Mouse (Mus musculus) heart, embryonic 15.5 days (tissue): ENCODE results near the gene Btbd16. TPM values are rescaled to one million over a fixed set of nuclear protein-coding genes. Genes with fewer than 3 reads are reported as not detected.

Experiments used
- ATAC-seq: fragments of 200-750 bp; cut with Nextera tagmentation; replicated peaks from 2 replicates; pipeline ENCODE4 v1.8.0; 2017; ENCODE audit warnings: low read depth, moderate TSS enrichment; ENCODE audit not compliant: insufficient number of reproducible peaks, insufficient read depth, low FRiP score
- H3K27ac ChIP-seq: fragments of 300-500 bp; sonication (generic); 2 replicates; pipeline ENCODE4 v1.5.1; 2015; ENCODE audit warnings: mild to moderate bottlenecking, inconsistent platforms
- H3K27me3 ChIP-seq: fragments of 300-500 bp; sonication (generic); 2 replicates; pipeline ENCODE4 v1.6.1; 2015; ENCODE audit warnings: inconsistent platforms
- H3K36me3 ChIP-seq: fragments of 300-500 bp; sonication (generic); 2 replicates; pipeline ENCODE4 v1.6.1; 2015; ENCODE audit warnings: mild to moderate bottlenecking, inconsistent platforms
- H3K4me1 ChIP-seq: fragments of 300-500 bp; sonication (generic); replicated peaks from 2 replicates; pipeline ENCODE4 v1.6.1; 2015; ENCODE audit warnings: inconsistent platforms
- H3K4me2 ChIP-seq: fragments of 300-500 bp; sonication (generic); 2 replicates; pipeline ENCODE4 v1.6.1; 2015; ENCODE audit warnings: inconsistent platforms, mild to moderate bottlenecking, moderate library complexity
- H3K4me3 ChIP-seq: fragments of 300-500 bp; sonication (generic); 2 replicates; pipeline ENCODE4 v1.5.1; 2015; ENCODE audit warnings: mild to moderate bottlenecking, inconsistent platforms
- H3K9ac ChIP-seq: fragments of 300-500 bp; sonication (generic); 2 replicates; pipeline ENCODE4 v1.6.1; 2015; ENCODE audit warnings: mild to moderate bottlenecking, inconsistent platforms
- H3K9me3 ChIP-seq: fragments of 300-500 bp; sonication (generic); replicated peaks from 2 replicates; pipeline ENCODE4 v1.6.1; 2016; ENCODE audit warnings: inconsistent platforms
- WGBS: fragments of 180-500 bp; shearing (Covaris S2); methylation state at CpG from one replicate; pipeline ENCODE4 v1.1.7; 2015; ENCODE audit warnings: mixed read lengths; 5-methylcytosine and 5-hydroxymethylcytosine counted together
- polyA plus RNA-seq: library from polyadenylated mRNA; unstranded; fragments of >200 nt; fragmentation: Nextera tagmentation; extraction: Ambion mirVana; gene quantifications from 2 replicates; pipeline ENCODE4 v1.2.1, GENCODE M21; 2015

Btbd16 gene
- polyA plus RNA-seq, 1 experiment from 2014 or later: 0.09 TPM

GRCm38 (mm10) chr7:130838658-130839025 lies 64.8 kb downstream of the Btbd16 start:
- Histone ChIP-seq H3K27me3 (peaks cover 2% of the 10 kb centered on the region; the same call in 1 of the 2 replicates), H3K27ac (no peak overlapping the region), H3K9me3 (no peaks in the 10 kb centered on the region), H3K4me3 (no peak overlapping the region), H3K9ac (no peak overlapping the region), H3K36me3 (no peaks in the 10 kb centered on the region), H3K4me2 (no peak overlapping the region), H3K4me1 (peaks cover 31% of the 10 kb centered on the region)
- ATAC-seq: no peak
- 61% methylated on average over 3 of the region's 3 CpGs for WGBS

GRCm38 (mm10) chr7:130839380-130840100 lies 65.7 kb downstream of the Btbd16 start:
- H3K9me3 ChIP-seq: no peaks in the 10 kb centered on the region
- H3K9ac ChIP-seq: no peak overlapping the region
- peaks cover 27% of the 10 kb centered on the region for H3K4me1 ChIP-seq
- no peaks in the 10 kb centered on the region for H3K36me3 ChIP-seq
- 89% methylated on average over 12 of the region's 12 CpGs for WGBS
- no peak overlapping the region for H3K4me2 ChIP-seq
- no peak overlapping the region for H3K27ac ChIP-seq
- no peaks in the 10 kb centered on the region for H3K27me3 ChIP-seq
- ATAC-seq: no peak
- H3K4me3 ChIP-seq: no peak overlapping the region

- Histone ChIP-seq H3K36me3 (no peaks in the 10 kb centered on the region), H3K9me3 (no peaks in the 10 kb centered on the region), H3K4me1 (0 out of 2 replicates have a peak, but pooled peaks cover 3% of the 10 kb centered on the region), H3K9ac (no peak overlapping the region), H3K27me3 (no peaks in the 10 kb centered on the region), H3K4me2 (no peak overlapping the region), H3K27ac (no peak overlapping the region), H3K4me3 (no peak overlapping the region)
- no peak for ATAC-seq
- 79% methylated on average over 17 of the region's 17 CpGs for WGBS
Measured at GRCm38 (mm10) chr7:130847164-130847718, 73.4 kb downstream of the Btbd16 start.

- H3K4me2 ChIP-seq: no peak overlapping the region
- H3K27ac ChIP-seq: no peak overlapping the region
- ATAC-seq: no peak
Measured at GRCm38 (mm10) chr7:130854684-130855292, 80.9 kb downstream of the Btbd16 start.

GRCm38 (mm10) chr7:130855681-130856080 lies 81.8 kb downstream of the Btbd16 start:
- Histone ChIP-seq H3K4me1 (peaks cover 14% of the 10 kb centered on the region), H3K9ac (no peak overlapping the region), H3K36me3 (no peaks in the 10 kb centered on the region), H3K27me3 (no peaks in the 10 kb centered on the region), H3K4me3 (no peak overlapping the region), H3K9me3 (no peaks in the 10 kb centered on the region), H3K27ac (no peak overlapping the region), H3K4me2 (no peak overlapping the region)
- 52% methylated on average over 3 of the region's 3 CpGs for WGBS
- no peak for ATAC-seq

More at GRCm38 (mm10) chr7:130854684-130855292, 80.9 kb downstream of the Btbd16 start:
- Histone ChIP-seq H3K9me3 (no peaks in the 10 kb centered on the region), H3K4me3 (no peak overlapping the region), H3K27me3 (no peaks in the 10 kb centered on the region), H3K4me1 (peaks cover 9% of the 10 kb centered on the region), H3K36me3 (no peaks in the 10 kb centered on the region), H3K9ac (no peak overlapping the region)
- WGBS: 81% methylated on average over 4 of the region's 4 CpGs

- no peak for ATAC-seq
- H3K9ac ChIP-seq: no peak overlapping the region
- H3K36me3 ChIP-seq: no peaks in the 10 kb centered on the region
- peaks cover 14% of the 10 kb centered on the region for H3K4me1 ChIP-seq
- no peaks in the 10 kb centered on the region for H3K9me3 ChIP-seq
- no peak overlapping the region for H3K27ac ChIP-seq
- H3K27me3 ChIP-seq: no peaks in the 10 kb centered on the region
- no peak overlapping the region for H3K4me2 ChIP-seq
- H3K4me3 ChIP-seq: no peak overlapping the region
- WGBS: 58% methylated on average over 6 of the region's 6 CpGs
Measured at GRCm38 (mm10) chr7:130857973-130858372, 84.1 kb downstream of the Btbd16 start.

GRCm38 (mm10) chr7:130859926-130860325 lies 86.1 kb downstream of the Btbd16 start:
- Histone ChIP-seq H3K9ac (no peak overlapping the region), H3K9me3 (no peaks in the 10 kb centered on the region), H3K27me3 (no peaks in the 10 kb centered on the region), H3K27ac (no peak overlapping the region), H3K4me2 (no peak overlapping the region), H3K4me3 (no peak overlapping the region), H3K36me3 (no peaks in the 10 kb centered on the region), H3K4me1 (peaks cover 22% of the 10 kb centered on the region)
- WGBS: 57% methylated on average over 4 of the region's 5 CpGs
- no peak for ATAC-seq

GRCm38 (mm10) chr7:130860721-130861142 lies 86.9 kb downstream of the Btbd16 start:
- 41% methylated on average over 11 of the region's 11 CpGs for WGBS
- H3K27ac ChIP-seq: no peak overlapping the region

GRCm38 (mm10) chr7:130862501-130862900 lies 88.6 kb downstream of the Btbd16 start:
- Histone ChIP-seq H3K4me3 (no peak overlapping the region), H3K9ac (no peak overlapping the region), H3K9me3 (no peaks in the 10 kb centered on the region), H3K27ac (no peak overlapping the region), H3K4me1 (peaks cover 31% of the 10 kb centered on the region), H3K36me3 (no peaks in the 10 kb centered on the region), H3K27me3 (no peaks in the 10 kb centered on the region), H3K4me2 (no peak overlapping the region)
- no peak for ATAC-seq
- 58% methylated on average over 1 of the region's 1 CpGs for WGBS

More at GRCm38 (mm10) chr7:130860721-130861142, 86.9 kb downstream of the Btbd16 start:
- H3K27me3 ChIP-seq: no peaks in the 10 kb centered on the region
- H3K4me1 ChIP-seq: peaks cover 27% of the 10 kb centered on the region
- no peak overlapping the region for H3K4me3 ChIP-seq
- no peak overlapping the region for H3K9ac ChIP-seq
- no peaks in the 10 kb centered on the region for H3K9me3 ChIP-seq
- H3K36me3 ChIP-seq: no peaks in the 10 kb centered on the region
- no peak overlapping the region for H3K4me2 ChIP-seq
- no peak for ATAC-seq

GRCm38 (mm10) chr7:130864711-130865110 lies 90.8 kb downstream of the Btbd16 start:
- no peak for ATAC-seq
- H3K27me3 ChIP-seq: no peaks in the 10 kb centered on the region
- no peak overlapping the region for H3K4me2 ChIP-seq
- H3K36me3 ChIP-seq: no peaks in the 10 kb centered on the region
- no peak overlapping the region for H3K27ac ChIP-seq
- 59% methylated on average over 7 of the region's 7 CpGs for WGBS
- no peak overlapping the region for H3K4me3 ChIP-seq
- no peaks in the 10 kb centered on the region for H3K9me3 ChIP-seq
- H3K9ac ChIP-seq: no peak overlapping the region
- H3K4me1 ChIP-seq: peaks cover 33% of the 10 kb centered on the region

- ATAC-seq: peak; percentile 99
- under 1% methylated on average over 94 of the region's 114 CpGs for WGBS
- peak within 1 kb of the TSS; percentile 92 for H3K9ac ChIP-seq
- H3K4me3 ChIP-seq: peak within 1 kb of the TSS; percentile 81
- H3K4me2 ChIP-seq: peak within 1 kb of the TSS; percentile 67
- peak within 1 kb of the TSS; percentile 89 for H3K27ac ChIP-seq
- peaks cover 25% of the 10 kb centered on the region for H3K4me1 ChIP-seq
- no peaks in the 10 kb centered on the region for H3K36me3 ChIP-seq
- H3K9me3 ChIP-seq: no peaks in the 10 kb centered on the region
- H3K27me3 ChIP-seq: no peaks in the 10 kb centered on the region
Measured at GRCm38 (mm10) chr7:130865613-130866591, 92.0 kb downstream of the Btbd16 start, which contains the start of gene Plekha1. TSS of gene Plekha1 (plus strand) at chr7:130865756.
